In genomic region chr8:25441057-25441441, GRCm38 (mm10) we compare ENCODE assay signal across 8 mouse cellular contexts.
DNase-seq lines count a peak whose midpoint lies in the region; ATAC-seq and TF ChIP-seq lines count a peak whose summit lies in the region.
"Had no signal": no experiment of that assay in that cellular context is flagged by ENCODE, and none has a peak within 500 bp of the region (broad histone marks: within the 10 kb centered on the region; RNA-seq: fewer than 3 reads in every experiment).

No protein-coding gene starts in this region.

- no peak overlapping the region for H3K4me3 ChIP-seq in intestine, embryonic 14.5 days (ENCODE audit: low read depth, low read length)
- H3K4me3 ChIP-seq in intestine, postnatal 0 days (ENCODE audit: low read depth, low read length), result no peak overlapping the region
- no peak overlapping the region for H3K4me3 ChIP-seq in embryonic facial prominence, embryonic 12.5 days
- H3K4me3 ChIP-seq in midbrain, embryonic 15.5 days, result no peak overlapping the region
- H3K4me3 ChIP-seq: forebrain, embryonic 15.5 days had no signal

- H3K4me2 ChIP-seq in intestine, embryonic 14.5 days (ENCODE audit: low read length), result peak overlapping the region; percentile 38
- no peak overlapping the region for H3K4me2 ChIP-seq in intestine, postnatal 0 days (replicated peaks; ENCODE audit: low read depth)
- peak overlapping the region; percentile 42 for H3K4me2 ChIP-seq in embryonic facial prominence, embryonic 12.5 days (replicated peaks)
- H3K4me2 ChIP-seq in midbrain, embryonic 15.5 days, result peak overlapping the region; percentile 1; the same call in 1 of the 2 replicates
- H3K4me2 ChIP-seq: forebrain, embryonic 15.5 days had no signal

- no peak for DNase-seq in intestine, embryonic 14.5 days (ENCODE audit: low spot score)
- peak; percentile 67 for DNase-seq in forelimb bud, embryonic 11.5 days (ENCODE audit: low read depth, low spot score)
- no peak for DNase-seq in layer of hippocampus, adult 9-10 months (ENCODE audit: low spot score)
- DNase-seq in yolk sac, embryonic 10.5 days (ENCODE audit: low spot score), result no peak

- H3K4me1 ChIP-seq in intestine, embryonic 14.5 days (replicated peaks; ENCODE audit: control insufficient read depth, insufficient read depth, low read length), result peaks cover 11% of the 10 kb centered on the region
- H3K4me1 ChIP-seq in intestine, postnatal 0 days (replicated peaks; ENCODE audit: control insufficient read depth, insufficient read depth, low read length), result no peaks in the 10 kb centered on the region
- peaks cover 16% of the 10 kb centered on the region for H3K4me1 ChIP-seq in embryonic facial prominence, embryonic 12.5 days
- H3K4me1 ChIP-seq in midbrain, embryonic 15.5 days, result no peaks in the 10 kb centered on the region; the same call in 1 of the 2 replicates

- no peak overlapping the region for H3K9ac ChIP-seq in intestine, embryonic 14.5 days (ENCODE audit: low read length)
- H3K9ac ChIP-seq in intestine, postnatal 0 days (ENCODE audit: low read depth, low read length), result no peak overlapping the region
- H3K9ac ChIP-seq in embryonic facial prominence, embryonic 12.5 days, result no peak overlapping the region
- H3K9ac ChIP-seq in midbrain, embryonic 15.5 days, result no peak overlapping the region
- H3K9ac ChIP-seq: forebrain, embryonic 15.5 days had no signal

- no peaks in the 10 kb centered on the region for H3K27me3 ChIP-seq in intestine, embryonic 14.5 days (replicated peaks; ENCODE audit: control insufficient read depth, insufficient read depth, low read length)
- H3K27me3 ChIP-seq in intestine, postnatal 0 days (replicated peaks; ENCODE audit: control insufficient read depth, insufficient read depth, low read length), result no peaks in the 10 kb centered on the region
- no peaks in the 10 kb centered on the region for H3K27me3 ChIP-seq in embryonic facial prominence, embryonic 12.5 days
- H3K27me3 ChIP-seq in midbrain, embryonic 15.5 days (replicated peaks), result no peaks in the 10 kb centered on the region
- H3K27me3 ChIP-seq: forebrain, embryonic 15.5 days had no signal

- no peak overlapping the region for H3K27ac ChIP-seq in intestine, embryonic 14.5 days (ENCODE audit: low read depth)
- no peak overlapping the region for H3K27ac ChIP-seq in intestine, postnatal 0 days (ENCODE audit: low read depth, low read length)
- H3K27ac ChIP-seq in embryonic facial prominence, embryonic 12.5 days, result peak overlapping the region; percentile 85; the same call in 1 of the 2 replicates
- no peak overlapping the region for H3K27ac ChIP-seq in midbrain, embryonic 15.5 days
- H3K27ac ChIP-seq: forebrain, embryonic 15.5 days had no signal

- H3K9me3 ChIP-seq in intestine, embryonic 14.5 days (ENCODE audit: control insufficient read depth, low read length), result no peaks in the 10 kb centered on the region
- H3K9me3 ChIP-seq in intestine, postnatal 0 days (ENCODE audit: control insufficient read depth), result no peaks in the 10 kb centered on the region
- no peaks in the 10 kb centered on the region for H3K9me3 ChIP-seq in embryonic facial prominence, embryonic 12.5 days
- no peaks in the 10 kb centered on the region for H3K9me3 ChIP-seq in midbrain, embryonic 15.5 days
- H3K9me3 ChIP-seq: forebrain, embryonic 15.5 days had no signal

- TF ChIP-seq CTCF in intestine, postnatal 0 days (IDR thresholded peaks at IDR 0.05; ENCODE audit: low read depth), result no peak

- no peak for ATAC-seq in intestine, embryonic 14.5 days (replicated peaks; ENCODE audit: low FRiP score, low TSS enrichment, low read depth)
- ATAC-seq in intestine, postnatal 0 days, result no peak
- peak; percentile 55; the same call in 1 of the 2 replicates for ATAC-seq in embryonic facial prominence, embryonic 12.5 days (ENCODE audit: insufficient number of reproducible peaks, insufficient read depth, low FRiP score, low TSS enrichment)
- no peak for ATAC-seq in midbrain, embryonic 15.5 days (replicated peaks)

- 22% methylated on average over 6 of the region's 6 CpGs for whole genome bisulfite sequencing in intestine, embryonic 14.5 days
- WGBS in intestine, postnatal 0 days, result 18% methylated on average over 6 of the region's 6 CpGs
- WGBS in embryonic facial prominence, embryonic 12.5 days, result 12% methylated on average over 6 of the region's 6 CpGs
- WGBS in midbrain, embryonic 15.5 days, result 57% methylated on average over 6 of the region's 6 CpGs

- H3K36me3 ChIP-seq in intestine, embryonic 14.5 days (ENCODE audit: control insufficient read depth, insufficient read depth, low read length), result no peaks in the 10 kb centered on the region
- no peaks in the 10 kb centered on the region for H3K36me3 ChIP-seq in intestine, postnatal 0 days (ENCODE audit: control insufficient read depth, insufficient read depth)
- H3K36me3 ChIP-seq in embryonic facial prominence, embryonic 12.5 days, result no peaks in the 10 kb centered on the region
- no peaks in the 10 kb centered on the region for H3K36me3 ChIP-seq in midbrain, embryonic 15.5 days (replicated peaks)
- H3K36me3 ChIP-seq: forebrain, embryonic 15.5 days had no signal
